Mouse (Mus musculus) megakaryocyte, embryonic 14.5 days (primary cell): Measurements from ENCODE around the gene Antxr1. TPM values are rescaled to one million over a fixed set of nuclear protein-coding genes. Genes with fewer than 3 reads are reported as not detected.

Experiments used
- H3K27me3 ChIP-seq: replicated peaks from 2 replicates; pipeline ENCODE3; 2012; ENCODE audit warnings: inconsistent platforms
- H3K36me3 ChIP-seq: replicated peaks from 2 replicates; pipeline ENCODE3; 2012; ENCODE audit warnings: low read length, inconsistent platforms, mixed read lengths
- H3K4me1 ChIP-seq: 2 replicates; pipeline ENCODE4 v1.6.1; 2012; ENCODE audit warnings: inconsistent platforms
- H3K4me3 ChIP-seq: replicated peaks from 2 replicates; pipeline ENCODE3; 2012; ENCODE audit warnings: moderate library complexity, mild to moderate bottlenecking, inconsistent platforms
- H3K9me3 ChIP-seq: 2 replicates; pipeline ENCODE4 v1.6.1; 2012; ENCODE audit warnings: inconsistent platforms
- FLI1 ChIP-seq: IDR thresholded peaks from 2 replicates; pipeline ENCODE4 v1.6.1; 2012; ENCODE audit warnings: low read length, inconsistent platforms, mixed read lengths
- GATA1 ChIP-seq: IDR thresholded peaks from 3 replicates; pipeline ENCODE4 v1.6.1; 2012; ENCODE audit warnings: mixed read lengths, low read length, inconsistent platforms, borderline replicate concordance
- polyA plus RNA-seq: library from polyadenylated mRNA; stranded (reverse); fragments of >175 nt; gene quantifications from 2 replicates; pipeline ENCODE4 v1.2.3, GENCODE M21; 2012; ENCODE audit warnings: low replicate concordance; ENCODE audit not compliant: insufficient read depth

Gene Antxr1
- polyA plus RNA-seq, 1 experiment, result not detected

- Histone ChIP-seq H3K27me3 (peaks cover 28% of the 10 kb centered on the region), H3K4me1 (peaks cover 15% of the 10 kb centered on the region), H3K4me3 (peak overlapping the region; percentile 66), H3K9me3 (peaks cover 4% of the 10 kb centered on the region), H3K36me3 (no peaks in the 10 kb centered on the region)
- TF ChIP-seq FLI1 (no peak), GATA1 (no peak)
Measured at GRCm38 (mm10) chr6:87207373-87207982, 128.1 kb downstream of the Antxr1 start.

- no peak overlapping the region for H3K4me3 ChIP-seq
- peaks cover 4% of the 10 kb centered on the region for H3K9me3 ChIP-seq
- H3K27me3 ChIP-seq, result peaks cover 31% of the 10 kb centered on the region
- no peak for TF ChIP-seq FLI1
- TF ChIP-seq GATA1, result no peak
- peaks cover 15% of the 10 kb centered on the region for H3K4me1 ChIP-seq
- no peaks in the 10 kb centered on the region for H3K36me3 ChIP-seq
Measured at GRCm38 (mm10) chr6:87206790-87207189, 128.8 kb downstream of the Antxr1 start.

DNA sequence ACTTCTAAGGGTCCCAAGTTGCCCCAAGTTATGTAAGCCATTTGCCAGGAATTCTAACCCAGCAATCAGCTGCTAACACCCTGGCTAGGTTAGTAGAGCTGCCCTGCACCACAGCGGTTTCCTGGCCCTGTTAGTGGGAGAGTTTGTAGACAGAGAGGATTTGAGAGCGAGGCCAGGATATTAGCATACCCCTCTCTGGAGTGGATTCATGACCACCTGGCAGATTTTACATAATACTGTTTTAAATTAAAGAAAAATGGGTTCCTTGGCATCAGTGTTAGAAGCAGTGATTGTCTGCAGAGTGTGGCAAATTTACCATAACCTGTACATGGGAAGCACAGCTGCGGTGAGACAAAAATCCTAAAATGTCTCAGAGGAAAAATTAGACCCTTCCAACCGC, 132.2 kb downstream of the Antxr1 start:
- H3K36me3 ChIP-seq, result no peaks in the 10 kb centered on the region
- peaks cover 33% of the 10 kb centered on the region for H3K27me3 ChIP-seq
- no peak for TF ChIP-seq GATA1
- no peak for TF ChIP-seq FLI1

GRCm38 (mm10) chr6:87203065-87203464, 132.6 kb downstream of the Antxr1 start:
- Histone ChIP-seq H3K36me3 (no peaks in the 10 kb centered on the region), H3K4me1 (peaks cover 15% of the 10 kb centered on the region), H3K4me3 (no peak overlapping the region), H3K27me3 (peaks cover 32% of the 10 kb centered on the region), H3K9me3 (no peaks in the 10 kb centered on the region)
- TF ChIP-seq GATA1, result no peak

More for the DNA sequence above, 132.2 kb downstream of the Antxr1 start:
- Histone ChIP-seq H3K4me1 (peaks cover 15% of the 10 kb centered on the region), H3K9me3 (no peaks in the 10 kb centered on the region), H3K4me3 (no peak overlapping the region)

DNA sequence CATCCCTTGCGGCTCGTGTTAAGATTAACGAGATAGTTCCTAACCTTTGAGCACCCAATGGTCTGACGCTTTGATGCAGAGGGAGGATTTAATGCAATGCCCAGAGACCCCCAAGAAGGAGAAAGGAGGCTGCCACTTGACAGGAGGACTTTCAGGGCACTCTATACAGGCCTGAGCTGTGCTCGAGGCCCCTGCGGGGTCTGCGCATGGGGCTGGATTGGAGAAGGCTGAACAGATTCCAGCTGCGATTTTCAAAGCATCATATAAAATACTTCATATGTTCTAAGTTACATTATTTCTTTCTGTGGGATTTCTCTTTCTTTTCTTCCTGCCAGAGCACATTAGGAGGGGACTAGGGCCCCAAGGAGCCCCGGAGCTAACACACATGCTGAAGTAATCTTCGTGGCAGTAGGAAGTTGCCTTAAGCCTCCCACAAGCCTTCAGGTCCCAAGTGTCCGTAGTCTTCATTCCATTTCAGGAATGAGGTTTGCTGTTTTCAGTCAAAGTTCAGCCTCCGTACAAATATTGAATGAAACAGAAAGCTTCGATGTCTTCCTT, 133.5 kb downstream of the Antxr1 start:
- Histone ChIP-seq H3K27me3 (peaks cover 27% of the 10 kb centered on the region), H3K36me3 (no peaks in the 10 kb centered on the region), H3K4me1 (peaks cover 10% of the 10 kb centered on the region), H3K9me3 (no peaks in the 10 kb centered on the region), H3K4me3 (no peak overlapping the region)
- TF ChIP-seq GATA1, result no peak

GRCm38 (mm10) chr6:87189755-87190154, 145.9 kb downstream of the Antxr1 start:
- Histone ChIP-seq H3K36me3 (no peaks in the 10 kb centered on the region), H3K4me3 (peak overlapping the region; percentile 8), H3K27me3 (peaks cover 35% of the 10 kb centered on the region), H3K9me3 (no peaks in the 10 kb centered on the region; the same call in 1 of the 2 replicates), H3K4me1 (peaks cover 30% of the 10 kb centered on the region)
- no peak for TF ChIP-seq FLI1
- no peak for TF ChIP-seq GATA1

DNA sequence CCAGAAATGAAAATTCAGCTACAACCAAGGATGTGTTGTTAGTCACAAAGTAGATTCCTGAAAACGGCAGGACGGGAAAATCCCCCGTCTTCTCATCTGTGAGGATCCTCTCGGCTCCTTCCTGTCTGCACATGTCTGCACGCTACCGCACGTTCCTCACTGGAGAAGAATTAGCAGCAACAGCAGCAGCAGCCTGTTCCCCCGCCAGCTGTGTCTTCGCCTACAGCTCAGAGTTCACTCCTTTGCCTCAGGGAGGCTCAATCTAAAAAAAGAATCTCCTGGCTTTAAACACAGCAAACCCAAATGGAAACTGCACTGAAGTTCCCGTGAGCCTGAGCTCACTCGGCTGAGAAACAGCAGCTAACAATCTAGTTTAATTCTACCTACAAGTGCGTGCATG, 148.6 kb downstream of the Antxr1 start:
- H3K36me3 ChIP-seq, result no peaks in the 10 kb centered on the region
- H3K27me3 ChIP-seq, result peaks cover 27% of the 10 kb centered on the region
- peaks cover 54% of the 10 kb centered on the region for H3K4me1 ChIP-seq
- H3K9me3 ChIP-seq, result no peaks in the 10 kb centered on the region
- no peak overlapping the region for H3K4me3 ChIP-seq
- TF ChIP-seq FLI1 (no peak), GATA1 (no peak)

GRCm38 (mm10) chr6:87184418-87184817, 151.2 kb downstream of the Antxr1 start:
- H3K4me1 ChIP-seq, result peaks cover 40% of the 10 kb centered on the region
- no peaks in the 10 kb centered on the region for H3K9me3 ChIP-seq
- TF ChIP-seq FLI1 (no peak), GATA1 (no peak)
- H3K36me3 ChIP-seq, result no peaks in the 10 kb centered on the region
- peak overlapping the region; percentile 87 for H3K4me3 ChIP-seq
- H3K27me3 ChIP-seq, result peaks cover 28% of the 10 kb centered on the region

DNA sequence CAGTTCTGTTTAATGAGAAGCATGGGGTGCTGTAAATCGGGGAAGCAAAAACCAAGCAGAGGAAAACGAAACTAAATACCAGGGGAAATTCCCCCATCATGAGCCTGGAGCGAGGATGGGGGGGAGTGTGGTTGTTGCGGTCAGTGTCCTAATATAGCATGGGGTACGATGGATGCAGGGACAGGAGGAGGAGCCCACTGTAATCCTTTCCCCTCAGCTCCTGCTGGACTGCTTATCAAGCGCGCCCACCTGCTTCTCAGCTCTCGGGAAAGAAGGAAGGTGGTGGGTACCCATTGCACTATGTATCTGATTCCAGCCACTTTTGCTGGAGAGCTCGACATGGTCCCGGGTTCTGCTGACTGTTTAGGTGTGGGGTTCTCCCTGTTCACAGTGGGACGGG, 151.6 kb downstream of the Antxr1 start:
- Histone ChIP-seq H3K4me1 (peaks cover 36% of the 10 kb centered on the region), H3K27me3 (peaks cover 31% of the 10 kb centered on the region), H3K36me3 (no peaks in the 10 kb centered on the region), H3K9me3 (no peaks in the 10 kb centered on the region), H3K4me3 (peak overlapping the region; percentile 87)
- TF ChIP-seq FLI1, result no peak
- no peak for TF ChIP-seq GATA1

GRCm38 (mm10) chr6:87183159-87183558, 152.5 kb downstream of the Antxr1 start:
- no peak for TF ChIP-seq FLI1
- no peak for TF ChIP-seq GATA1
- H3K9me3 ChIP-seq, result no peaks in the 10 kb centered on the region
- H3K36me3 ChIP-seq, result no peaks in the 10 kb centered on the region
- no peak overlapping the region for H3K4me3 ChIP-seq
- H3K4me1 ChIP-seq, result peaks cover 34% of the 10 kb centered on the region
- H3K27me3 ChIP-seq, result peaks cover 27% of the 10 kb centered on the region

DNA sequence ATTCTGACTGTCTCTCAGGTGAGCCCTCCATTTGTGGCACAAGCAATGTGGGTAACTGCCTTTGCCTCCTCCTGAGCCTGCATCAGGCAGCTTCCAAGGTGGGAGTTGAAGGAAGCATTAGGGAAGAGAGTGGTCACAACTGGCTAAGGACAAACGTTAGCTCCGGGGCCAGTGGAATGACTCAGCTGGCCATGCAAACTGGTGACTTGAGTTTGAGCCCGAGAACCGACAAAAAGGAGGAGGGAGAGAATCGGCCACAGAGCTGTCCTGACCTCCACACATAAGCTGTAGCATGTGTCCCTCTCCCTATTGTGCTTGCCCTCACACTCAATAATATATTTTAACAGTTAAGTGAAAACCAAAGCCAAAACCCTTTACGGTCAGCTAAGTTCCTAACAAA, 152.9 kb downstream of the Antxr1 start:
- TF ChIP-seq GATA1 (no peak), FLI1 (no peak)
- Histone ChIP-seq H3K4me1 (peaks cover 34% of the 10 kb centered on the region), H3K9me3 (no peaks in the 10 kb centered on the region), H3K4me3 (no peak overlapping the region), H3K36me3 (no peaks in the 10 kb centered on the region), H3K27me3 (peaks cover 28% of the 10 kb centered on the region)
